Mouse (Mus musculus) heart, postnatal 0 days (tissue): ENCODE data around the gene Zzef1. TPM values are rescaled to one million over a fixed set of nuclear protein-coding genes. Genes with fewer than 3 reads are reported as not detected.

Experiments
- ATAC-seq: fragments of 200-750 bp; cut with Nextera tagmentation; 2 replicates; pipeline ENCODE4 v1.8.0; 2017; ENCODE audit warnings: low read depth, moderate number of reproducible peaks, moderate library complexity; ENCODE audit not compliant: insufficient read depth
- DNase-seq: peaks from one replicate; pipeline ENCODE4 v3.0.0-alpha.2; 2016; ENCODE audit warnings: low spot score
- H3K27ac ChIP-seq: fragments of 300-500 bp; sonication (generic); 2 replicates; pipeline ENCODE4 v1.5.1; 2014; ENCODE audit warnings: low read depth, mild to moderate bottlenecking
- H3K27me3 ChIP-seq: fragments of 300-500 bp; sonication (generic); 2 replicates; pipeline ENCODE4 v1.6.1; 2014; ENCODE audit warnings: low read length, mixed read lengths; ENCODE audit not compliant: control insufficient read depth, insufficient read depth
- H3K36me3 ChIP-seq: fragments of 300-500 bp; sonication (generic); replicated peaks from 2 replicates; pipeline ENCODE4 v1.6.1; 2014; ENCODE audit warnings: low read length, mixed read lengths; ENCODE audit not compliant: control insufficient read depth, insufficient read depth
- H3K4me1 ChIP-seq: fragments of 300-500 bp; sonication (generic); 2 replicates; pipeline ENCODE4 v1.6.1; 2014; ENCODE audit warnings: antibody characterized with exemption; ENCODE audit not compliant: control insufficient read depth, insufficient read depth
- H3K4me2 ChIP-seq: fragments of 300-500 bp; sonication (generic); 2 replicates; pipeline ENCODE4 v1.6.1; 2014; ENCODE audit warnings: low read depth, mild to moderate bottlenecking, low read length, moderate library complexity
- H3K4me3 ChIP-seq: fragments of 300-500 bp; sonication (generic); 2 replicates; pipeline ENCODE4 v1.5.1; 2014; ENCODE audit warnings: low read depth, low read length
- H3K9ac ChIP-seq: fragments of 300-500 bp; sonication (generic); replicated peaks from 2 replicates; pipeline ENCODE4 v1.6.1; 2014; ENCODE audit warnings: low read depth, low read length, mixed read lengths
- H3K9me3 ChIP-seq: fragments of 300-500 bp; sonication (generic); replicated peaks from 2 replicates; pipeline ENCODE4 v1.6.1; 2016; ENCODE audit warnings: low read length; ENCODE audit not compliant: control insufficient read depth
- CTCF ChIP-seq: IDR thresholded peaks from 2 replicates; pipeline ENCODE4 v1.5.1; 2016; ENCODE audit warnings: antibody characterized with exemption, control low read depth, low read depth
- EP300 ChIP-seq: IDR thresholded peaks from 2 replicates; pipeline ENCODE4 v1.6.1; 2016; ENCODE audit warnings: antibody characterized with exemption, low read depth
- WGBS: fragments of 180-500 bp; shearing (Covaris S2); extraction: QIAGEN DNeasy Blood & Tissue Kit; methylation state at CpG from one replicate; pipeline ENCODE4 v1.1.7; 2014; 5-methylcytosine and 5-hydroxymethylcytosine counted together
- polyA plus RNA-seq: library from polyadenylated mRNA; unstranded; fragments of >200 nt; fragmentation: Nextera tagmentation; extraction: Ambion mirVana; gene quantifications from 2 replicates; pipeline ENCODE4 v1.2.1, GENCODE M21; 2015
- total RNA-seq: library from RNA; depleted of rRNA; stranded (reverse); fragments of >200 nt; gene quantifications from 2 replicates; pipeline ENCODE4 v1.2.3, GENCODE M21; 2014; ENCODE audit warnings: low replicate concordance

The Zzef1 gene
- total and polyA plus RNA-seq, 2 experiments from 2014 or later = 5.2 to 43.2 TPM

GRCm38 (mm10) chr11:72796773-72797338 lies 830 bp downstream of the Zzef1 start:
- TF ChIP-seq CTCF = no peak
- no peak for TF ChIP-seq EP300
- Histone ChIP-seq H3K4me3 (peak overlapping the region; percentile 96), H3K9ac (peak overlapping the region; percentile 93), H3K9me3 (no peaks in the 10 kb centered on the region), H3K4me2 (peak overlapping the region; percentile 91), H3K27me3 (no peaks in the 10 kb centered on the region), H3K27ac (peak overlapping the region; percentile 91), H3K4me1 (peaks cover 11% of the 10 kb centered on the region), H3K36me3 (no peaks in the 10 kb centered on the region)
- 12% methylated on average over 10 of the region's 10 CpGs for WGBS
- ATAC-seq (no peak), DNase-seq (no peak)

- no peaks in the 10 kb centered on the region for H3K36me3 ChIP-seq
- H3K27me3 ChIP-seq = no peaks in the 10 kb centered on the region
- DNase-seq (no peak), ATAC-seq (no peak)
- no peak overlapping the region for H3K27ac ChIP-seq
- H3K4me3 ChIP-seq = no peak overlapping the region
- no peak overlapping the region for H3K4me2 ChIP-seq
- peaks cover 22% of the 10 kb centered on the region for H3K4me1 ChIP-seq
- no peaks in the 10 kb centered on the region for H3K9me3 ChIP-seq
- H3K9ac ChIP-seq = no peak overlapping the region
- no peak for TF ChIP-seq EP300
- TF ChIP-seq CTCF = no peak
Measured at GRCm38 (mm10) chr11:72798112-72798511, 2.1 kb downstream of the Zzef1 start.

GRCm38 (mm10) chr11:72801182-72801581 lies 5.2 kb downstream of the Zzef1 start:
- TF ChIP-seq EP300 (no peak), CTCF (no peak)
- no peaks in the 10 kb centered on the region for H3K27me3 ChIP-seq
- ATAC-seq = no peak
- no peaks in the 10 kb centered on the region for H3K36me3 ChIP-seq
- H3K4me1 ChIP-seq = peaks cover 48% of the 10 kb centered on the region
- H3K9ac ChIP-seq = no peak overlapping the region
- no peak overlapping the region for H3K4me2 ChIP-seq
- H3K9me3 ChIP-seq = no peaks in the 10 kb centered on the region
- DNase-seq = no peak
- H3K27ac ChIP-seq = no peak overlapping the region
- no peak overlapping the region for H3K4me3 ChIP-seq

GRCm38 (mm10) chr11:72803038-72803437 lies 7.0 kb downstream of the Zzef1 start:
- 37% methylated on average over 3 of the region's 3 CpGs for WGBS

GRCm38 (mm10) chr11:72804586-72804985 lies 8.6 kb downstream of the Zzef1 start:
- no peaks in the 10 kb centered on the region for H3K36me3 ChIP-seq
- DNase-seq (no peak), ATAC-seq (peak; percentile 63)
- H3K27me3 ChIP-seq = no peaks in the 10 kb centered on the region
- H3K27ac ChIP-seq = peak overlapping the region; percentile 44
- no peak overlapping the region for H3K9ac ChIP-seq
- no peak overlapping the region for H3K4me3 ChIP-seq
- TF ChIP-seq CTCF (no peak), EP300 (no peak)
- H3K9me3 ChIP-seq = no peaks in the 10 kb centered on the region
- H3K4me1 ChIP-seq = peaks cover 46% of the 10 kb centered on the region
- H3K4me2 ChIP-seq = peak overlapping the region; percentile 8; the same call in 1 of the 2 replicates

More at GRCm38 (mm10) chr11:72803038-72803437, 7.0 kb downstream of the Zzef1 start:
- Histone ChIP-seq H3K9me3 (no peaks in the 10 kb centered on the region), H3K4me3 (no peak overlapping the region), H3K4me1 (peaks cover 46% of the 10 kb centered on the region), H3K4me2 (peak overlapping the region; percentile 13; the same call in 1 of the 2 replicates), H3K9ac (no peak overlapping the region), H3K27me3 (no peaks in the 10 kb centered on the region), H3K27ac (peak overlapping the region; percentile 68), H3K36me3 (no peaks in the 10 kb centered on the region)
- TF ChIP-seq EP300 (no peak), CTCF (no peak)
- ATAC-seq (peak; percentile 71), DNase-seq (peak; percentile 74)

GRCm38 (mm10) chr11:72805232-72805631 lies 9.2 kb downstream of the Zzef1 start:
- 74% methylated on average over 3 of the region's 3 CpGs for WGBS
- H3K4me2 ChIP-seq = no peak overlapping the region
- no peak for ATAC-seq

More at GRCm38 (mm10) chr11:72805232-72805631, 9.2 kb downstream of the Zzef1 start:
- Histone ChIP-seq H3K36me3 (no peaks in the 10 kb centered on the region), H3K27ac (no peak overlapping the region), H3K9me3 (no peaks in the 10 kb centered on the region), H3K4me3 (no peak overlapping the region), H3K9ac (no peak overlapping the region), H3K4me1 (peaks cover 46% of the 10 kb centered on the region), H3K27me3 (no peaks in the 10 kb centered on the region)
- DNase-seq = no peak
- TF ChIP-seq CTCF (no peak), EP300 (no peak)
